ENCODE assay signal across 15 mouse cellular contexts in genomic region chr14:47741046-47741445, GRCm38 (mm10).
"Had no signal": no experiment of that assay in that cellular context is flagged by ENCODE, and none has a peak within 500 bp of the region (broad histone marks: within the 10 kb centered on the region; RNA-seq: fewer than 3 reads in every experiment).

No protein-coding gene starts in this region.

- H3K9me3 ChIP-seq: lung, embryonic 15.5 days; midbrain, embryonic 10.5 days; midbrain, embryonic 12.5 days; midbrain, embryonic 15.5 days; neural tube, embryonic 12.5 days had no signal

- ATAC-seq: midbrain, embryonic 15.5 days had no signal

- H3K4me1 ChIP-seq: lung, embryonic 15.5 days; midbrain, embryonic 10.5 days; midbrain, embryonic 12.5 days; midbrain, embryonic 15.5 days; neural tube, embryonic 12.5 days had no signal

- DNase-seq: lung, adult 18-20 months; lung, postnatal 14 days; lung, postnatal 4 days; right cerebral cortex, postnatal 25 days; right cerebral cortex, postnatal 4 days; spleen, adult 18-20 months; thymus, adult 18-20 months; thymus, postnatal 14 days; thymus, postnatal 36 days had no signal

- H3K4me3 ChIP-seq: lung, embryonic 15.5 days; midbrain, embryonic 10.5 days; midbrain, embryonic 12.5 days; midbrain, embryonic 15.5 days; neural tube, embryonic 12.5 days had no signal

- H3K9ac ChIP-seq: liver, embryonic 14.5 days; lung, embryonic 15.5 days; midbrain, embryonic 12.5 days; midbrain, embryonic 15.5 days; neural tube, embryonic 12.5 days had no signal

- H3K27me3 ChIP-seq: lung, embryonic 15.5 days; midbrain, embryonic 12.5 days; midbrain, embryonic 15.5 days; neural tube, embryonic 12.5 days had no signal

- H3K4me2 ChIP-seq: lung, embryonic 15.5 days; midbrain, embryonic 12.5 days; midbrain, embryonic 15.5 days; neural tube, embryonic 12.5 days had no signal

- H3K27ac ChIP-seq: liver, embryonic 14.5 days; lung, embryonic 15.5 days; midbrain, embryonic 10.5 days; midbrain, embryonic 12.5 days; midbrain, embryonic 15.5 days; neural tube, embryonic 12.5 days had no signal
